Mouse (Mus musculus) cerebellum, adult 18-20 months (tissue): ENCODE measurements around the gene Scaf4.

Source experiments
- DNase-seq, 2 experiments: peaks; one replicate each; pipeline ENCODE4 v3.0.0; 2021

The Scaf4 gene

GRCm38 (mm10) chr16:90283905-90284891, at the start of gene Scaf4:
Scaf4 (minus strand) TSS chr16:90284503.
- DNase-seq, result peak; percentile 96 to 98

DNA sequence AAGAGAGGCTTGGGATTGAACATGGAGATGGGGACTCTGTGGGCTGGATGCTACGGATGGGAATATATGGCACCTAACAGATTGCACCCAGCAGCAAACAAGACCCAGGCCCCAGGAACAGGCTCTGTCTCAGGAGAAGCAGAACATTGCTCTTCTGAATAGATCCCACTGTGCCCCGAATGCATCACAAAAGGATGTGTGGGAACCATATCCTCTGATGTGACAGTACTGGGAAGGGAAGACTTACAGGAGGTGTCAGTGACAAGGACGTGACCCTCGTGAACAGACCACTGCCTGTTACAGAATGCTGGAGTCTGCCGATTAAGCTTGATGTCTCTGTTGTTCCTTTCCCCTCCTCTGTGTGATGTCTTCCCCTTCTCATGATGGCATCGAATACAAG, 48.2 kb upstream of the Scaf4 start:
- DNase-seq, result no peak

- DNase-seq, result no peak
Observed at GRCm38 (mm10) chr16:90330979-90331378, 46.7 kb upstream of the Scaf4 start.

GRCm38 (mm10) chr16:90329511-90329910, 45.2 kb upstream of the Scaf4 start:
- no peak for DNase-seq

GRCm38 (mm10) chr16:90322850-90323528, 38.7 kb upstream of the Scaf4 start:
- peak; percentile 75 to 77 for DNase-seq

- no peak for DNase-seq
Observed at GRCm38 (mm10) chr16:90319321-90319720, 35.0 kb upstream of the Scaf4 start.

DNA sequence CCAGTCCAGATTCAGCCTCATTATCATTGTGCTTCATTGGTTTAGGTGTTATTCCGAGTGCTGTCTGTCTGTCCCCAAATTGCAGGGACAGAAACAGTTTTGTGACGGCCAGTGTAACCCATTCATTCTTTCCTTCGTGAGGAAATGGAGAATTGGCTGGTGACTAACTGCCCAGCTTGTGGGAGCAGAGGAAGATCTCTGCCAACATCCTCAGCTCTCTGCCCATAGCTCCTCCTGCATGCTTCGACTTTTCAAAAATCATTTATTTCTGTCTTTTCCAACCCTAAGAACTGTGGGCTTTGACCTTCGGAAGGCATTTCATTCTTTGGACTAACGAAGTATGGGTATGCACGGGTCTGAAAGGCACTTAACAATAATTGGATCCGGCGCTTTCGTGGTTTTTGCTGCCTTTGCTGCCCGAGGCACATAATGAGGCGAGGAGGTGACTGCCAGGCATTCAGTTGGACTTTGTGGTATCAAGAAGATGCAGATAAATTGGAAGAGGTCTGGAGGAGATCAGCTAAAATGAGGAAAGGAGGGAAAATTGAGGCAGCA, 34.1 kb upstream of the Scaf4 start:
- no peak for DNase-seq

GRCm38 (mm10) chr16:90317777-90318176, 33.5 kb upstream of the Scaf4 start:
- no peak for DNase-seq

- DNase-seq, result no peak
Observed at GRCm38 (mm10) chr16:90315881-90316280, 31.6 kb upstream of the Scaf4 start.

GRCm38 (mm10) chr16:90312449-90313082, 28.3 kb upstream of the Scaf4 start:
- DNase-seq, result peak in 1 of 2 experiments; percentile 14

DNA sequence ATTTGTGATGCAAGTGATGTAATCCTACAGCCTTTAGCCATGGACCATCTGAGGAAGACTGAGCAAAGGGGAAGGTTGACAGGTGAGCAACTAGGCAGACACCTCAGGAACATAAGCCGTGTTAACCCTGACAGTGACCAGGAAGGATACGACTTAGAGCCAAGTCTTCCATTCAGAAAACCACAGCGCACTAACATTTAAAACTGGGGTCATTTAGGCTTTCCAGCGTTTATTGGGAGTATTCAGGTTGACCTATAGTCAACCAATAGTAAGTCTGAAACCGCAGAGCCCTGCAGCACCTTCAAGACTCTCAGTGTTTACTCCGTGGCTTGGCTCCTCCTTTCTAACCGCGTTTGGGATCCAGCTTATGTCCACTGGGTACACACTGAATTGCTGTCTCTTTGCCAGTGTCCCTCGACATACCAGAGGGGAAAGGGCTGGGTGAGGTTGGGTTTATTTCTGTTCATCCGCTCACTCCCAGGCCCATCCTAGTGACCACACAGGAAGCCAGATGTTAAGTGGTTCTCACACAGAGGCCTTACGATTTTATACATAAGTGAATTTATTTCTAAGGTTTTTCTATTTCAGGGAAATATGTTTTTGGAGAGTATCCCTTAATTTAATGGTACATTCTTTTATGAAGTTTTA, 26.3 kb upstream of the Scaf4 start:
- DNase-seq, result no peak

- no peak for DNase-seq
Observed at GRCm38 (mm10) chr16:90309784-90310183, 25.5 kb upstream of the Scaf4 start.

DNA sequence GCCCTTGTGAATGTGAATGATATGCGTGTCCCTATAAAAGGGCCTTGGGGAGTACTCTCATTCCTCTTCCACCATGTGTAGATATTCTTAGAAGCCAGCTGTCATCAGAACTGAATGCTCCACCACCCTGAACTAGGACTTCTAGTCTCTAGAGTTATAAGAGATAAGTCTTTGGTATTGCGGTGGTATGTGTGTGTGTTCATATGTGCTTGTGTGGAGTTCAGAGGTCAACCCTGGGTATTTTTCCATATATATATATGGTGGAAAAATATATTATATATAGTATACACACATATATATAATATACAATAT, 19.6 kb upstream of the Scaf4 start:
- no peak for DNase-seq

- no peak for DNase-seq
Observed at GRCm38 (mm10) chr16:90303286-90303987, 19.1 kb upstream of the Scaf4 start.

GRCm38 (mm10) chr16:90301706-90302105, 17.4 kb upstream of the Scaf4 start:
- no peak for DNase-seq

- DNase-seq, result no peak
Observed at GRCm38 (mm10) chr16:90300896-90301295, 16.6 kb upstream of the Scaf4 start.

- no peak for DNase-seq
Observed at GRCm38 (mm10) chr16:90299591-90299990, 15.3 kb upstream of the Scaf4 start.

DNA sequence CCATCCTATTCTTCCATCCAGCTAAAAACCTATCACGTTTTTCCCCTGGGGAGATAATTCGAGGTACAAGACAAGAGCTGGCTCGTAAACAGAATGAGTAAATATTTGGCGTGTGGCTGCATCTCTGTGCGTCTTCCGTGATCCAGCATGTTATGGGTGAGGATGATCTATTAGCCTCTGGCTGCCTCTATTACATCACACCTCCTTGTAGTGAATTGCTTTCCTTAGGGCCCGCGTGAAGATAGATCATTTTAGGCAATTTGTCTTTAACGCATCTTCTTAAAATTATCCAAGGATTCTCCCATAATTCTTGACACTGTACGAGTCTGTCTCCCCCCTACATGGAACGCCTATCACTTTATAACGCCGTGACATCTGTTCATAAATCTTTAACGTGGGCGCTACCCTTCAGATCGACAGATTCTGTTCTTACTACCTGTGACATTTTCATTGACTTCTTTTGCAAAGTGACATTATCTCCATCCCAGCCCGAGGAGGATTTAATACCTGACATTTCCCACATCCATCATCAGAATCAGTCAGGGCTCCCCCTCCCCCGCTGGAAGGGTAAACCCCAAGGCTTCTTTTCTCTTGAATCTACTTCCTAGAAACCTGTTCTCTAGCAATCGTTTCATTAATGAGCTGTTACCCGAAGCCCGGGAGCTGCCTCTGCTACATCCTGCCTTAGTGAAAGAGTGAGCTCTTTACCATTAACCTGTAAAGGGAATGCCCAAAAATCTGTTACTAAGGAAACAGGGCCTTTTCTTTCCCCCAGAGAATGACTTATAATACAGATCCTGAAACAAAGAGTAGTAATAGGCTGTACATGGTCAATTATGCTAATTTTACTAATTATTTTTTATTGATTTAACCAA, 14.4 kb upstream of the Scaf4 start:
- no peak for DNase-seq

DNA sequence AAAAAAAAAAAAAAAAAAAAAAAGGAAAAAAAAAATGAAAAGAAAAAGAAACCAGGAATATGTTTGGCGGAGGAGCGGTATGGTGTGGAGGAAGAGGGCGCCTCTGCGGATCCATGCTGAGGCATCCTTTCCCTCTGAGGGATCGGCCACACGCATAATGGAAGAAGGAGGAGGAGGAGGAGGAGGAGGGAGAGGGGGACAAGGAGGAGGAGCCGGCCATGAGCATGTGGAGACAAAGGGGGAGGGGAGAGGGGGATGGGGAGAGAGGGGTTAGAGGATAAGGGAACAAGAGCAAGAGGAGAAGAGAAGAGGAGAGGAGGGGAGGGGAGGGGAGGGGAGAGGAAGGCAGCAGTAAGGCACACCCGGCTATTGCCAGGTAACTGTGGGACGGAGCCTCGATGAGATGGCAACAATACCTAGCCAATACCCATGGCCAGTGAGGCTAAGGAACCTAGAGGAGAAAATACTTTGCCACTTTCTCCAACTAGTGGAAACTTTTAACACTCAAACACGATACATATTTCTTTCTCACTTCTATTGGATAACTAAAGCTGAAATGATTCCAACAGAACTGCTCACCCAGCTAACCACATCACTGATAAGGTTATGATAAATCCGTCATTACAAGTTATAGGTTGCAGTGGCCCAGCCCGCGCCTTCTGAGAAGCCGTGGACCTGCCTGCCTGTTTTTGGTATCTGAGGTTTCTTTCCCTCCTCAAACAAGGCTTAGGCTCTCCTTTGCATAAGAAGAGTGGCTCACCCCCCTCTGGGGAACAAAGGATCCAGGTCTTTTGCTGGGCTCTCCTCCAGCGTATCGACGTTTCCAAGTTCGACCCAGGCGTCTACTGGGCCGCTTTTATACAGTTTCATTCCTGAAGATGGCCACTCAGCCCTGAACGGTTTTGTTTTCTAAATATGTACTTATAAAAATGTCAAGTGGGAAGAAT, 13.4 kb upstream of the Scaf4 start:
- no peak for DNase-seq

- no peak for DNase-seq
Observed at GRCm38 (mm10) chr16:90291675-90292074, 7.4 kb upstream of the Scaf4 start.
